Mouse (Mus musculus) hindbrain, embryonic 11.5 days (tissue): ENCODE measurements around the gene Enpp1. TPM values are rescaled to one million over a fixed set of nuclear protein-coding genes. Genes with fewer than 3 reads are reported as not detected.

Source experiments
- ATAC-seq: fragments of 200-750 bp; cut with Nextera tagmentation; 2 replicates; pipeline ENCODE4 v1.8.0; 2017; ENCODE audit warnings: mild to moderate bottlenecking, moderate TSS enrichment, moderate library complexity; ENCODE audit not compliant: low FRiP score
- DNase-seq: peaks from one replicate; pipeline ENCODE4 v3.0.0-alpha.2; 2015; ENCODE audit warnings: low spot score
- H3K27ac ChIP-seq: fragments of 300-500 bp; sonication (generic); 2 replicates; pipeline ENCODE4 v1.5.1; 2014; ENCODE audit warnings: mild to moderate bottlenecking, low read depth, low read length
- H3K27me3 ChIP-seq: fragments of 300-500 bp; sonication (generic); 2 replicates; pipeline ENCODE4 v1.6.1; 2014; ENCODE audit warnings: mild to moderate bottlenecking, low read length, moderate library complexity, mixed read lengths; ENCODE audit not compliant: control insufficient read depth, insufficient read depth
- H3K36me3 ChIP-seq: fragments of 300-500 bp; sonication (generic); 2 replicates; pipeline ENCODE4 v1.6.1; 2014; ENCODE audit warnings: mild to moderate bottlenecking, low read length, moderate library complexity, mixed read lengths; ENCODE audit not compliant: control insufficient read depth, insufficient read depth
- H3K4me1 ChIP-seq: fragments of 300-500 bp; sonication (generic); replicated peaks from 2 replicates; pipeline ENCODE4 v1.6.1; 2014; ENCODE audit warnings: low read length, mixed read lengths; ENCODE audit not compliant: control insufficient read depth, insufficient read depth
- H3K4me2 ChIP-seq: fragments of 300-500 bp; sonication (generic); replicated peaks from 2 replicates; pipeline ENCODE4 v1.6.1; 2014; ENCODE audit warnings: mild to moderate bottlenecking, low read depth, low read length
- H3K4me3 ChIP-seq: fragments of 300-500 bp; sonication (generic); 2 replicates; pipeline ENCODE4 v1.5.1; 2014; ENCODE audit warnings: low read depth, low read length
- H3K9ac ChIP-seq: fragments of 300-500 bp; sonication (generic); 2 replicates; pipeline ENCODE4 v1.6.1; 2014; ENCODE audit warnings: low read depth, low read length
- H3K9me3 ChIP-seq: fragments of 300-500 bp; sonication (generic); 2 replicates; pipeline ENCODE4 v1.6.1; 2016; ENCODE audit warnings: low read length; ENCODE audit not compliant: control insufficient read depth
- WGBS: fragments of 180-500 bp; shearing (Covaris S2); extraction: QIAGEN DNeasy Blood & Tissue Kit; methylation state at CpG from one replicate; pipeline ENCODE4 v1.1.7; 2014; 5-methylcytosine and 5-hydroxymethylcytosine counted together
- polyA plus RNA-seq: library from polyadenylated mRNA; unstranded; fragments of >200 nt; fragmentation: Nextera tagmentation; extraction: Ambion mirVana; gene quantifications from 2 replicates; pipeline ENCODE4 v1.2.1, GENCODE M21; 2014

The Enpp1 gene
- polyA plus RNA-seq, 1 experiment from 2014 or later, result 1.2 TPM

DNA sequence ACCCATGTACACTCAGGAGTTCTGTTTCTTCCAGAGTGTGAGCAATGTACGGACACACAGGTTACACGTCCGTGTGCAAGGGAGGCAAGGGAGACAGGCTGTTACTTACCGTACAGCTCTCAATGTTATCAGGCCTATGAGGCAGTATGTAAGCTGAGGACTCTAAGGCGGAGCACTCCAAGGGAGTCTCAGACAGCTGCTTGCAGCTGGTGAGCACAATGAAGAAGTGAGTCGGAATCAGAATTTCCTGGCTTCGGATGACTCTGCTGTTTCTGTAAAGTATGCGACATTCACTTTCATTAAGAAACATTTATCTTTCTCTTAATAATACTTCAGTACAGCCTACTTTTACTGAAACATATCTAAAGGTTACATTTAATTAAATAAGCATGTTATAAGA lies 66.8 kb downstream of the Enpp1 start:
- Histone ChIP-seq H3K4me1 (no peaks in the 10 kb centered on the region), H3K4me3 (no peak overlapping the region), H3K4me2 (no peak overlapping the region), H3K9me3 (no peaks in the 10 kb centered on the region), H3K36me3 (no peaks in the 10 kb centered on the region), H3K27ac (no peak overlapping the region), H3K9ac (no peak overlapping the region), H3K27me3 (no peaks in the 10 kb centered on the region)
- no peak for DNase-seq
- WGBS, result 93% methylated on average over 8 of the region's 8 CpGs
- ATAC-seq, result no peak

GRCm38 (mm10) chr10:24642796-24643580 lies 69.0 kb downstream of the Enpp1 start:
- Histone ChIP-seq H3K9me3 (no peaks in the 10 kb centered on the region), H3K27me3 (no peaks in the 10 kb centered on the region), H3K36me3 (no peaks in the 10 kb centered on the region), H3K4me1 (no peaks in the 10 kb centered on the region), H3K9ac (no peak overlapping the region), H3K4me2 (no peak overlapping the region), H3K27ac (no peak overlapping the region), H3K4me3 (no peak overlapping the region)
- no peak for ATAC-seq
- whole genome bisulfite sequencing, result 87% methylated on average over 11 of the region's 11 CpGs
- DNase-seq, result no peak

GRCm38 (mm10) chr10:24641416-24642140 lies 70.4 kb downstream of the Enpp1 start:
- Histone ChIP-seq H3K4me3 (no peak overlapping the region), H3K9me3 (no peaks in the 10 kb centered on the region), H3K9ac (no peak overlapping the region), H3K4me1 (no peaks in the 10 kb centered on the region), H3K27ac (no peak overlapping the region), H3K36me3 (no peaks in the 10 kb centered on the region), H3K4me2 (no peak overlapping the region), H3K27me3 (no peaks in the 10 kb centered on the region)
- 57% methylated on average over 14 of the region's 14 CpGs for WGBS
- ATAC-seq (no peak), DNase-seq (no peak)

DNA sequence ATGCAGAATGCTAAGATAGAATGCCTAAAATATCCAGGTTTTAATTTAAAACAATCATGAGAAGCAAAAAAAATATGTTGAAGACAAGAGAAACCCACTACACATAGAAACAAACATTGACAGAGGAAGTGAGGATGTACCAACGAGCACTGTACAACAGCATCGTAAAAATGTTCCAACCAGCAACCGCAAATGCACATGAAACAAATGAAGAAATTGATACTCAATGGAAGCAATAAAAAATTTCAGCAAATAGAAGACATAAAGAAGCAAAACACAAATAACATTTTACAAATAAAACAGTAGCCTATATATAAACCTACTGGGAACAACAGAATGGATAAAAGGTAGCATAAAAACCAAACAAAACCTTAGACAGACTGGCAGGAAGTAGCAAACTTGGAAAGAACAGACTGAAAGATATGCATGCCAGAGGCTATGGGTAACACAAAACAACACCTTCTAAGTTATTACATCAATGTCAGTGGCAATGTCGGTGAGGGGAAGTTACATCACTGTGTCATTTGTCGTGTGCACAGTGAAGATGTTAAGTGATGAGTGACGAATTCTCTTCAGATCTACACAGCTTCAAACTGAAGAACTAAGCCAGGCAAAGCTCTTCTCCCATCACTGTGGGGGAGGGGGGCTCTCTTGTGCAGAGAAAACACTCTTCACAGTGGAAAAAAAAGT lies 71.6 kb downstream of the Enpp1 start:
- no peak for DNase-seq
- no peaks in the 10 kb centered on the region for H3K9me3 ChIP-seq
- H3K4me1 ChIP-seq, result no peaks in the 10 kb centered on the region
- H3K36me3 ChIP-seq, result no peaks in the 10 kb centered on the region
- H3K27ac ChIP-seq, result no peak overlapping the region
- ATAC-seq, result no peak
- H3K27me3 ChIP-seq, result no peaks in the 10 kb centered on the region
- H3K9ac ChIP-seq, result no peak overlapping the region
- H3K4me3 ChIP-seq, result no peak overlapping the region
- no peak overlapping the region for H3K4me2 ChIP-seq
- WGBS, result 87% methylated on average over 6 of the region's 6 CpGs

DNA sequence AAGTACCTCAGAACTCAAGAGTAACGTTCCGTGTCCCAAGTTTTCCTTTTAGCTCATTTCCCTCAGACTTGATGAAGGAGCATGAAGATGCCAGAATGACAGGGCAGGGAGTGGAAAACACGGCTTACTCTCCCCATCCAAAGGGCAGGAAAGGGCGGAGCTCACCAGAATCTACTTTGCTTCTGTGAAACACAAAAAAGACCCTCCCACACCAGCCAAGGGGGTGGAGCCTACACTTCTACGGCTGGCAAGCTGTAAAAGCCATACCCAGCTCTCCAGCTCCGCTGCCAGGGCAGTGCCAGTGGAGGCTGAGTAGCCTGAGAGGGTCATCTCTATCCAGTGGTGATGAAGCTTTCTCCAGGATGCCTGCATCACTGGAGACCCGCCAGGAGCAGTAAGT lies 72.4 kb downstream of the Enpp1 start:
- H3K9ac ChIP-seq, result no peak overlapping the region
- no peak overlapping the region for H3K27ac ChIP-seq
- no peak for ATAC-seq

GRCm38 (mm10) chr10:24638306-24639070 lies 73.5 kb downstream of the Enpp1 start:
- ATAC-seq, result no peak
- Histone ChIP-seq H3K27me3 (no peaks in the 10 kb centered on the region), H3K9ac (no peak overlapping the region), H3K27ac (no peak overlapping the region), H3K4me2 (no peak overlapping the region), H3K36me3 (no peaks in the 10 kb centered on the region), H3K4me1 (no peaks in the 10 kb centered on the region), H3K9me3 (no peaks in the 10 kb centered on the region), H3K4me3 (no peak overlapping the region)
- DNase-seq, result no peak
- 68% methylated on average over 10 of the region's 10 CpGs for WGBS

More for the DNA sequence above, 72.4 kb downstream of the Enpp1 start:
- Histone ChIP-seq H3K4me3 (no peak overlapping the region), H3K4me2 (no peak overlapping the region), H3K27me3 (no peaks in the 10 kb centered on the region), H3K4me1 (no peaks in the 10 kb centered on the region), H3K36me3 (no peaks in the 10 kb centered on the region), H3K9me3 (no peaks in the 10 kb centered on the region)
- 69% methylated on average over 7 of the region's 7 CpGs for WGBS
- no peak for DNase-seq

DNA sequence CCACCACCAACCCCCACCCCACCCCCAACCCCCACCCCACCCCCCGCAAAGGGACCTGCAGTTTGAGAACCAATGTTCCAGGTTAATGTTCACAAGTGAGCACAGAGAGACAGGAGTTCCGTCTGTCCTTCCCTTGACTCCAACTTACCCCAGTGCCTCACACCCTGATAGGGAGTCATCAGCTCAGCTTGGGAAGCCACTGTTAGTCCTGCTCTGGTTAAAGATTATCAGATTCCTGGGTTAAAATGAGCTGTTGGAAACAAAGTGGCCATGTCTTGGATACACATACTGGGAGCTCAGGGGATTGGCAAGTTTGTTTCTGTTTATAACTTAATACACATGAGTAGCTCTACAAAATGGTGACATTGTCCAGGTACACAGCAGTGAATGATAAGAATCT lies 75.0 kb downstream of the Enpp1 start:
- ATAC-seq, result no peak
- Histone ChIP-seq H3K4me1 (no peaks in the 10 kb centered on the region), H3K9me3 (no peaks in the 10 kb centered on the region), H3K9ac (no peak overlapping the region), H3K36me3 (no peaks in the 10 kb centered on the region), H3K4me2 (no peak overlapping the region), H3K27ac (no peak overlapping the region), H3K4me3 (no peak overlapping the region), H3K27me3 (no peaks in the 10 kb centered on the region)
- no peak for DNase-seq
- WGBS, result 80% methylated on average over 2 of the region's 2 CpGs

GRCm38 (mm10) chr10:24635884-24636283 lies 76.1 kb downstream of the Enpp1 start:
- Histone ChIP-seq H3K9me3 (no peaks in the 10 kb centered on the region), H3K4me1 (no peaks in the 10 kb centered on the region), H3K27ac (no peak overlapping the region), H3K4me3 (no peak overlapping the region), H3K36me3 (no peaks in the 10 kb centered on the region), H3K9ac (no peak overlapping the region), H3K27me3 (no peaks in the 10 kb centered on the region), H3K4me2 (no peak overlapping the region)
- ATAC-seq (no peak), DNase-seq (no peak)
- WGBS, result 94% methylated on average over 10 of the region's 10 CpGs
